Mouse (Mus musculus) erythroblast, embryonic 14.5 days (primary cell): ENCODE measurements around the gene Gprasp2.
"Not testable (repeated sequence)": the region's sequence is repeated elsewhere in the genome, so short reads cannot be mapped to it uniquely, and the experiment has no call there.

Experiments used
- GATA1 ChIP-seq: IDR thresholded peaks from 2 replicates; pipeline ENCODE4 v1.6.1; 2012; ENCODE audit warnings: low read length, inconsistent platforms, mixed read lengths
- TAL1 ChIP-seq: IDR thresholded peaks from 3 replicates; pipeline ENCODE4 v1.6.1; 2012; ENCODE audit warnings: low read length, inconsistent platforms, mixed read lengths

- TF ChIP-seq GATA1, TAL1: not testable (repeated sequence)
These were observed 860 bp downstream of the Gprasp2 start for GRCm38 (mm10) chrX:135839397-135840391.
